Mouse (Mus musculus): ENCODE measurements around the gene Pth2. TPM values are rescaled to one million over a fixed set of nuclear protein-coding genes. Genes with fewer than 3 reads are reported as not detected.
A peak's percentile ranks its signal among the peaks of the same experiment; 100 is the strongest.

The Pth2 gene
- polyA plus RNA-seq, 2 experiments: not detected

DNA sequence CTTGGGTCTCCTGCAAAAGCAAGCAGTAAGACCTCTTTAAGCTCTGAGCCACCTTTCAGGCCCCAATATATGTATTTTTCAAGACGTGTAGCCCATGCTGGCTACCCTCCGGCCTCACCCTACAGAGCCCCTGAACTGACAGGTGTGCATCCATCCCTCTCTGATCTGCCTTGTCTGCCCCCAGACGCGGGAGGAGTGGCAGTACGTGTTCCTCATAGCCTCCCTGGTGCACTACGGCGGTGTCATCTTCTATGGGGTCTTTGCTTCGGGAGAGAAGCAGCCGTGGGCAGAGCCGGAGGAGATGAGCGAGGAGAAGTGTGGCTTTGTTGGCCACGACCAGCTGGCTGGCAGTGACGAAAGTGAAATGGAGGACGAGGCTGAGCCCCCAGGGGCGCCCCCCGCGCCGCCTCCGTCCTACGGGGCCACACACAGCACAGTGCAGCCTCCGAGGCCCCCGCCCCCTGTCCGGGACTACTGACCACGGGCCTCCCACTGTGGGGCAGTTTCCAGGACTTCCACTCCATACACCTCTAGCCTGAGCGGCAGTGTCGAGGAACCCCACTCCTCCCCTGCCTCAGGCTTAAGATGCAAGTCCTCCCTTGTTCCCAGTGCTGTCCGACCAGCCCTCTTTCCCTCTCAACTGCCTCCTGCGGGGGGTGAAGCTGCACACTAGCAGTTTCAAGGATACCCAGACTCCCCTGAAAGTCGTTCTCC is 6.1 kb upstream of the Pth2 start:
- Histone ChIP-seq H3K4me1 (ENCODE audit: control insufficient read depth, insufficient read depth, low read length) (no peaks in the 10 kb centered on the region), H3K4me3 (replicated peaks; ENCODE audit: low read length) (no peak overlapping the region), H3K36me3 (ENCODE audit: control insufficient read depth, insufficient read depth, low read length) (no peaks in the 10 kb centered on the region), H3K27ac (replicated peaks; ENCODE audit: low read depth, low read length) (no peak overlapping the region), H3K9ac (ENCODE audit: low read depth, low read length, severe bottlenecking) (no peak overlapping the region), H3K27me3 (ENCODE audit: control insufficient read depth, insufficient read depth, low read length) (peaks cover 61% of the 10 kb centered on the region), H3K4me2 (replicated peaks; ENCODE audit: low read depth, low read length, severe bottlenecking) (0 out of 2 replicates have a peak overlapping the region, but pooled peaks have one; percentile 10), H3K9me3 (ENCODE audit: control insufficient read depth, low read length) (peaks cover 9% of the 10 kb centered on the region)
- DNase-seq (ENCODE audit: low spot score): no peak
- TF ChIP-seq POLR2A (IDR thresholded peaks at IDR 0.05; ENCODE audit: borderline replicate concordance, extremely low read depth, insufficient read depth, insufficient read length): no peak
- WGBS: 5% methylated on average over 24 of the region's 29 CpGs
- no peak for ATAC-seq (ENCODE audit: low FRiP score, low read depth)

GRCm38 (mm10) chr7:45175398-45175797 is 5.4 kb upstream of the Pth2 start:
- DNase-seq (ENCODE audit: low spot score) (no peak), ATAC-seq (ENCODE audit: low FRiP score, low read depth) (no peak)
- H3K27ac ChIP-seq (replicated peaks; ENCODE audit: low read depth, low read length): no peak overlapping the region
- H3K27me3 ChIP-seq (ENCODE audit: control insufficient read depth, insufficient read depth, low read length): peaks cover 65% of the 10 kb centered on the region
- peaks cover 3% of the 10 kb centered on the region; the same call in 1 of the 2 replicates for H3K9me3 ChIP-seq (ENCODE audit: control insufficient read depth, low read length)
- no peaks in the 10 kb centered on the region for H3K4me1 ChIP-seq (ENCODE audit: control insufficient read depth, insufficient read depth, low read length)
- 4% methylated on average over 13 of the region's 13 CpGs for whole genome bisulfite sequencing
- H3K9ac ChIP-seq (ENCODE audit: low read depth, low read length, severe bottlenecking): no peak overlapping the region
- no peak for TF ChIP-seq POLR2A (IDR thresholded peaks at IDR 0.05; ENCODE audit: borderline replicate concordance, extremely low read depth, insufficient read depth, insufficient read length)
- no peak overlapping the region for H3K4me2 ChIP-seq (replicated peaks; ENCODE audit: low read depth, low read length, severe bottlenecking)
- no peaks in the 10 kb centered on the region for H3K36me3 ChIP-seq (ENCODE audit: control insufficient read depth, insufficient read depth, low read length)
- H3K4me3 ChIP-seq (replicated peaks; ENCODE audit: low read length): no peak overlapping the region

DNA sequence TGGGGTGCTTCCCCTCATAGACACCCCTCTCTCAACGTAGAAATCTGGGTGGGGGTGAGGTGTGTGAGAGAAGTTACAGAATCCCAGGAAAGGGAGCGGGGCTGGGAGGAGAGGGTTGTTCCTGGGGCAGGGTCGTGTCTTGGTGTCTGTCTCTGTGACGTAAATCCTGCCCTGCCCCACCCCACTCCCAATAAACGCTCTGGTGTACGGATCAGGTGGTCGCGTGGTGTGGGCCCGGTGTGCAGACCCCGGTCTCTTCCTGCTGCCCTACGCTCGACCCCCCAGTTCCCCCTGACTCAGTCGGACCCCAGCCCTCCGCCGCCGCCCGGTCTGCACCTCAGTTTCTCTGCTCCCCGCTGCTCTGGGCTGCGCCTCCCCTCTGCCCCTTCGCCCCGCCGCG is 4.9 kb upstream of the Pth2 start:
- Histone ChIP-seq H3K36me3 (ENCODE audit: control insufficient read depth, insufficient read depth, low read length) (no peaks in the 10 kb centered on the region), H3K4me1 (ENCODE audit: control insufficient read depth, insufficient read depth, low read length) (no peaks in the 10 kb centered on the region), H3K27ac (replicated peaks; ENCODE audit: low read depth, low read length) (no peak overlapping the region), H3K9me3 (ENCODE audit: control insufficient read depth, low read length) (no peaks in the 10 kb centered on the region), H3K27me3 (ENCODE audit: control insufficient read depth, insufficient read depth, low read length) (peaks cover 70% of the 10 kb centered on the region), H3K9ac (ENCODE audit: low read depth, low read length, severe bottlenecking) (peak overlapping the region; percentile 7; the same call in 1 of the 2 replicates), H3K4me3 (replicated peaks; ENCODE audit: low read length) (peak overlapping the region; percentile 22), H3K4me2 (replicated peaks; ENCODE audit: low read depth, low read length, severe bottlenecking) (peak overlapping the region; percentile 35)
- no peak for TF ChIP-seq POLR2A (IDR thresholded peaks at IDR 0.05; ENCODE audit: borderline replicate concordance, extremely low read depth, insufficient read depth, insufficient read length)
- no peak for ATAC-seq (ENCODE audit: low FRiP score, low read depth)
- no peak for DNase-seq (ENCODE audit: low spot score)
- 1% methylated on average over 22 of the region's 23 CpGs for WGBS

GRCm38 (mm10) chr7:45176356-45176755 is 4.4 kb upstream of the Pth2 start:
- Histone ChIP-seq H3K27me3 (ENCODE audit: control insufficient read depth, insufficient read depth, low read length) (peaks cover 74% of the 10 kb centered on the region), H3K9me3 (ENCODE audit: control insufficient read depth, low read length) (no peaks in the 10 kb centered on the region), H3K9ac (ENCODE audit: low read depth, low read length, severe bottlenecking) (0 out of 2 replicates have a peak overlapping the region, but pooled peaks have one; percentile 7), H3K4me3 (replicated peaks; ENCODE audit: low read length) (peak overlapping the region; percentile 22), H3K27ac (replicated peaks; ENCODE audit: low read depth, low read length) (no peak overlapping the region), H3K4me2 (replicated peaks; ENCODE audit: low read depth, low read length, severe bottlenecking) (peak overlapping the region; percentile 35), H3K4me1 (ENCODE audit: control insufficient read depth, insufficient read depth, low read length) (no peaks in the 10 kb centered on the region), H3K36me3 (ENCODE audit: control insufficient read depth, insufficient read depth, low read length) (no peaks in the 10 kb centered on the region)
- WGBS: 4% methylated on average over 28 of the region's 31 CpGs
- DNase-seq (ENCODE audit: low spot score): no peak
- no peak for TF ChIP-seq POLR2A (IDR thresholded peaks at IDR 0.05; ENCODE audit: borderline replicate concordance, extremely low read depth, insufficient read depth, insufficient read length)
- no peak for ATAC-seq (ENCODE audit: low FRiP score, low read depth)

GRCm38 (mm10) chr7:45178550-45178949 is 2.2 kb upstream of the Pth2 start:
- Histone ChIP-seq H3K9ac (ENCODE audit: low read depth, low read length, severe bottlenecking) (no peak overlapping the region), H3K9me3 (ENCODE audit: control insufficient read depth, low read length) (no peaks in the 10 kb centered on the region), H3K4me1 (ENCODE audit: control insufficient read depth, insufficient read depth, low read length) (no peaks in the 10 kb centered on the region), H3K4me3 (replicated peaks; ENCODE audit: low read length) (no peak overlapping the region), H3K36me3 (ENCODE audit: control insufficient read depth, insufficient read depth, low read length) (no peaks in the 10 kb centered on the region), H3K27ac (replicated peaks; ENCODE audit: low read depth, low read length) (no peak overlapping the region), H3K4me2 (replicated peaks; ENCODE audit: low read depth, low read length, severe bottlenecking) (no peak overlapping the region), H3K27me3 (ENCODE audit: control insufficient read depth, insufficient read depth, low read length) (peaks cover 96% of the 10 kb centered on the region)
- no peak for DNase-seq (ENCODE audit: low spot score)
- ATAC-seq (ENCODE audit: low FRiP score, low read depth): no peak
- TF ChIP-seq POLR2A (IDR thresholded peaks at IDR 0.05; ENCODE audit: borderline replicate concordance, extremely low read depth, insufficient read depth, insufficient read length): no peak
- 23% methylated on average over 7 of the region's 7 CpGs for WGBS

All from limb, embryonic 14.5 days (tissue).